Mouse (Mus musculus) lung, adult 2 months (tissue): ENCODE results near the gene Brpf1.

ENCODE experiments used
- CTCF ChIP-seq: fragments of 200-500 bp; IDR thresholded peaks from 2 replicates; pipeline ENCODE4 v1.5.1; 2011; ENCODE audit warnings: mild to moderate bottlenecking, low read length, control low read depth; ENCODE audit not compliant: insufficient read depth
- POLR2A ChIP-seq: fragments of 200-500 bp; IDR thresholded peaks from 2 replicates; pipeline ENCODE4 v1.6.1; 2011; ENCODE audit warnings: low read depth, mild to moderate bottlenecking, control low read depth, low read length, borderline replicate concordance; ENCODE audit errors: extremely low read depth

DNA sequence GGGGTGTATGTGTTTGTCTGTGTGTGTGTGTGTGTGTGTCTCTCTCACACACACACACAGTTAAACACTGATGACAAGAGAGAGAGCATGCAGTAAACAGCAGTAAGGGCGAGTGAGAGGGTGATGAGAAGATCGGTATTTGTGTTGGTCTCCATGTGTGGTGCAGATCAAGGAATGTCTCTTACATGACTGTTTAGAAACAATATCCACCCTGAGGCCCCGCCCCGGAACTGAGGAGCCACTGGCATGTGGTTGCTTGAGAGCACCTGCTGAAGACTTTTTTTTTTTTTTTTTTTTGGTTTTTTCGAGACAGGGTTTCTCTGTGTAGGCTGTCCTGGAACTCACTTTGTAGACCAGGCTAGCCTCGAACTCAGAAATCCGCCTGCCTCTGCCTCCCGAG lies 42.5 kb upstream of the Brpf1 start:
- TF ChIP-seq CTCF = no peak
- TF ChIP-seq POLR2A = no peak
